Mouse (Mus musculus) forelimb bud, embryonic 11.5 days (tissue): ENCODE measurements at regions not wholly inside any gene's neighbourhood (a gene's known extent, or its start where the extent isn't known, plus 50 kb on each side); places are given as distances from the start of the nearest gene placed in this dataset.

Experiments used
- DNase-seq: peaks from one replicate; pipeline ENCODE4 v3.0.0-alpha.2; 2012; ENCODE audit warnings: low read depth, low spot score

GRCm38 (mm10) chr1:77043749-77044564 is 470.9 kb downstream of the Epha4 start:
- DNase-seq = no peak

GRCm38 (mm10) chr1:77048720-77049406 is 466.0 kb downstream of the Epha4 start:
- no peak for DNase-seq

- DNase-seq = no peak
Observed at GRCm38 (mm10) chr1:77051239-77051638, 463.6 kb downstream of the Epha4 start.

- no peak for DNase-seq
Observed at GRCm38 (mm10) chr1:77053837-77054540, 460.9 kb downstream of the Epha4 start.

- no peak for DNase-seq
Observed at GRCm38 (mm10) chr1:77062468-77062867, 452.4 kb downstream of the Epha4 start.

GRCm38 (mm10) chr1:77073071-77073470 is 441.8 kb downstream of the Epha4 start:
- no peak for DNase-seq

- no peak for DNase-seq
Observed at GRCm38 (mm10) chr1:77074926-77075885, 439.7 kb downstream of the Epha4 start.

- DNase-seq = no peak
Observed at GRCm38 (mm10) chr1:77080767-77081166, 434.1 kb downstream of the Epha4 start.

GRCm38 (mm10) chr1:77081660-77082059 is 433.2 kb downstream of the Epha4 start:
- DNase-seq = no peak

GRCm38 (mm10) chr1:77082410-77082809 is 432.5 kb downstream of the Epha4 start:
- no peak for DNase-seq

GRCm38 (mm10) chr1:77093551-77093950 is 421.3 kb downstream of the Epha4 start:
- no peak for DNase-seq

GRCm38 (mm10) chr1:77101726-77102272 is 413.1 kb downstream of the Epha4 start:
- no peak for DNase-seq

- DNase-seq = no peak
Observed at GRCm38 (mm10) chr1:77102421-77103133, 412.3 kb downstream of the Epha4 start.

GRCm38 (mm10) chr1:77109861-77110785 is 404.8 kb downstream of the Epha4 start:
- DNase-seq = no peak

GRCm38 (mm10) chr1:77128411-77128810 is 386.5 kb downstream of the Epha4 start:
- DNase-seq = no peak

- DNase-seq = no peak
Observed at GRCm38 (mm10) chr1:77137663-77138062, 377.2 kb downstream of the Epha4 start.

GRCm38 (mm10) chr1:77140906-77141305 is 374.0 kb downstream of the Epha4 start:
- peak; percentile 91 for DNase-seq

- DNase-seq = no peak
Observed at GRCm38 (mm10) chr1:77148052-77148451, 366.8 kb downstream of the Epha4 start.

- DNase-seq = no peak
Observed at GRCm38 (mm10) chr1:77168316-77168715, 346.6 kb downstream of the Epha4 start.
